Mouse (Mus musculus): ENCODE measurements around the gene Rpl5.
"Not testable (repeated sequence)": the region's sequence is repeated elsewhere in the genome, so short reads cannot be mapped to it uniquely, and the experiment has no call there.

The Rpl5 gene

GRCm38 (mm10) chr5:107900206-107901013 is at the start of gene Rpl5:
TSS of gene Rpl5 (plus strand) at chr5:107900502.
- DNase-seq (ENCODE audit: low read depth, low spot score), result peak; percentile 97

GRCm38 (mm10) chr5:107853807-107854206 is 46.5 kb upstream of the Rpl5 start:
- no peak for DNase-seq (ENCODE audit: low read depth, low spot score)

GRCm38 (mm10) chr5:107854556-107854955 is 45.7 kb upstream of the Rpl5 start:
- DNase-seq (ENCODE audit: low read depth, low spot score), result no peak

GRCm38 (mm10) chr5:107855546-107855945 is 44.8 kb upstream of the Rpl5 start:
- no peak for DNase-seq (ENCODE audit: low read depth, low spot score)

GRCm38 (mm10) chr5:107858963-107859362 is 41.3 kb upstream of the Rpl5 start:
- no peak for DNase-seq (ENCODE audit: low read depth, low spot score)

- no peak for DNase-seq (ENCODE audit: low read depth, low spot score)
Observed at GRCm38 (mm10) chr5:107863971-107864370, 36.3 kb upstream of the Rpl5 start.

GRCm38 (mm10) chr5:107866127-107867126 is 33.9 kb upstream of the Rpl5 start:
- DNase-seq (ENCODE audit: low read depth, low spot score), result no peak

- peak; percentile 51 for DNase-seq (ENCODE audit: low read depth, low spot score)
Observed at GRCm38 (mm10) chr5:107867970-107868904, 32.1 kb upstream of the Rpl5 start.

- DNase-seq (ENCODE audit: low read depth, low spot score), result peak; percentile 95
Observed at GRCm38 (mm10) chr5:107868905-107869424, 31.3 kb upstream of the Rpl5 start.

GRCm38 (mm10) chr5:107869701-107870100 is 30.6 kb upstream of the Rpl5 start:
- DNase-seq (ENCODE audit: low read depth, low spot score), result no peak

- DNase-seq (ENCODE audit: low read depth, low spot score), result no peak
Observed at GRCm38 (mm10) chr5:107873330-107873729, 27.0 kb upstream of the Rpl5 start.

- DNase-seq (ENCODE audit: low read depth, low spot score), result no peak
Observed at GRCm38 (mm10) chr5:107873886-107874302, 26.4 kb upstream of the Rpl5 start.

- no peak for DNase-seq (ENCODE audit: low read depth, low spot score)
Observed at GRCm38 (mm10) chr5:107874561-107875260, 25.6 kb upstream of the Rpl5 start, which contains the start of gene Evi5. TSS of gene Evi5 (minus strand) at chr5:107875107.

GRCm38 (mm10) chr5:107875261-107875611 is 25.1 kb upstream of the Rpl5 start:
- no peak for DNase-seq (ENCODE audit: low read depth, low spot score)

- no peak for DNase-seq (ENCODE audit: low read depth, low spot score)
Observed at GRCm38 (mm10) chr5:107877053-107877452, 23.2 kb upstream of the Rpl5 start.

- DNase-seq (ENCODE audit: low read depth, low spot score), result no peak
Observed at GRCm38 (mm10) chr5:107880710-107881109, 19.6 kb upstream of the Rpl5 start.

- DNase-seq (ENCODE audit: low read depth, low spot score), result no peak
Observed at GRCm38 (mm10) chr5:107889994-107890888, 10.1 kb upstream of the Rpl5 start.

- not testable (repeated sequence) for DNase-seq (ENCODE audit: low read depth, low spot score)
Observed at GRCm38 (mm10) chr5:107891515-107891914, 8.8 kb upstream of the Rpl5 start.

- no peak for DNase-seq (ENCODE audit: low read depth, low spot score)
Observed at GRCm38 (mm10) chr5:107894676-107895075, 5.6 kb upstream of the Rpl5 start.
